Mouse (Mus musculus) embryonic facial prominence, embryonic 13.5 days (tissue): ENCODE measurements around the gene Jade3. TPM values are rescaled to one million over a fixed set of nuclear protein-coding genes. Genes with fewer than 3 reads are reported as not detected.

Source experiments
- ATAC-seq: fragments of 200-750 bp; cut with Nextera tagmentation; 2 replicates; pipeline ENCODE4 v1.8.0; 2017; ENCODE audit warnings: low read depth; ENCODE audit not compliant: insufficient number of reproducible peaks, insufficient read depth, low FRiP score, low TSS enrichment
- H3K27ac ChIP-seq: fragments of 300-500 bp; sonication (generic); 2 replicates; pipeline ENCODE4 v1.5.1; 2015; ENCODE audit warnings: moderate library complexity, mild to moderate bottlenecking, inconsistent platforms
- H3K27me3 ChIP-seq: fragments of 300-500 bp; sonication (generic); 2 replicates; pipeline ENCODE4 v1.6.1; 2015; ENCODE audit warnings: mild to moderate bottlenecking, inconsistent platforms
- H3K36me3 ChIP-seq: fragments of 300-500 bp; sonication (generic); 2 replicates; pipeline ENCODE4 v1.6.1; 2015; ENCODE audit warnings: mild to moderate bottlenecking, inconsistent platforms
- H3K4me1 ChIP-seq: fragments of 300-500 bp; sonication (generic); 2 replicates; pipeline ENCODE4 v1.6.1; 2015; ENCODE audit warnings: inconsistent platforms
- H3K4me2 ChIP-seq: fragments of 300-500 bp; sonication (generic); 2 replicates; pipeline ENCODE4 v1.6.1; 2015; ENCODE audit warnings: moderate library complexity, mild to moderate bottlenecking, inconsistent platforms
- H3K4me3 ChIP-seq: fragments of 300-500 bp; sonication (generic); 2 replicates; pipeline ENCODE4 v1.5.1; 2015; ENCODE audit warnings: mild to moderate bottlenecking, inconsistent platforms
- H3K9ac ChIP-seq: fragments of 300-500 bp; sonication (generic); 2 replicates; pipeline ENCODE4 v1.6.1; 2015; ENCODE audit warnings: mild to moderate bottlenecking, inconsistent platforms
- H3K9me3 ChIP-seq: fragments of 300-500 bp; sonication (generic); 2 replicates; pipeline ENCODE4 v1.6.1; 2016; ENCODE audit warnings: inconsistent platforms
- WGBS: fragments of 180-500 bp; shearing (Covaris S2); methylation state at CpG from one replicate; pipeline ENCODE4 v1.1.7; 2015; ENCODE audit warnings: mixed read lengths; 5-methylcytosine and 5-hydroxymethylcytosine counted together
- polyA plus RNA-seq: library from polyadenylated mRNA; unstranded; fragments of >200 nt; fragmentation: Nextera tagmentation; extraction: Ambion mirVana; gene quantifications from 2 replicates; pipeline ENCODE4 v1.2.1, GENCODE M21; 2015

Jade3 gene
- polyA plus RNA-seq, 1 experiment from 2014 or later, result 6.2 TPM

- no peaks in the 10 kb centered on the region for H3K4me1 ChIP-seq
- no peak for ATAC-seq
- H3K36me3 ChIP-seq, result no peaks in the 10 kb centered on the region
- WGBS, result 25% methylated on average over 24 of the region's 24 CpGs
- H3K9ac ChIP-seq, result peak overlapping the region; percentile 61
- H3K4me2 ChIP-seq, result peak overlapping the region; percentile 63
- no peaks in the 10 kb centered on the region for H3K9me3 ChIP-seq
- no peaks in the 10 kb centered on the region for H3K27me3 ChIP-seq
- no peak overlapping the region for H3K27ac ChIP-seq
- H3K4me3 ChIP-seq, result peak overlapping the region; percentile 38
Observed at GRCm38 (mm10) chrX:20548011-20548879, 122.8 kb downstream of the Jade3 start.

DNA sequence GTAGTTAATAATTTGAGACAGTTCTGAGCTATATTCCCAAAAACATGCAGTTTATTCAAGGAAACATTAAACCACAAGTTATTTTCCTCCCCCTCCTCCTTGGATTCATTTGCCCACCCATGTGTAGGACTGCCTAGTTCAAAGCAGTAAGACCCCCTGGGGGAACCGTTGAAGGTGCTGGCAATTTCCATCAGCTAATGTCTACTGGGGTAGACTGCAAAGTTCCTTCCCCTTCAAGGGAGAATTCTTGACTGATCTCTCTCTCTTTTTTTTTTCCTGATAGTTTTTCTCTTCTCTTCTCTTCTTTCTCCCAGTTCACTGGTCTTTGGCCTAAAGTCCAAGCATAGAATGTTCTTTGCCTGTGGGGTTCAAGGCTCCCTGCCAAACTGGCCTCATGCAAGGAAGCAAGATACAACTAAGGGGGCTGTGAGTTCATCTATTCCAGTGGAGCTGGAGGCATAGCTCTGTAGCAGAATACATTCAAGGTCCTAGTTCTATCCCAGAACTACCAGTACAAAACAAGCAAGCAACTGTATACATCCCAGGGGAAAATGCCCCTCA lies 123.5 kb downstream of the Jade3 start:
- no peak overlapping the region for H3K9ac ChIP-seq
- H3K4me1 ChIP-seq, result no peaks in the 10 kb centered on the region
- H3K36me3 ChIP-seq, result no peaks in the 10 kb centered on the region
- 19% methylated on average over 1 of the region's 1 CpGs for WGBS
- H3K27ac ChIP-seq, result no peak overlapping the region
- H3K4me3 ChIP-seq, result no peak overlapping the region
- H3K27me3 ChIP-seq, result no peaks in the 10 kb centered on the region
- peak overlapping the region; percentile 63 for H3K4me2 ChIP-seq
- H3K9me3 ChIP-seq, result no peaks in the 10 kb centered on the region
- no peak for ATAC-seq

- Histone ChIP-seq H3K9ac (no peak within 1 kb of the TSS), H3K9me3 (no peaks in the 10 kb centered on the region), H3K27me3 (no peaks in the 10 kb centered on the region), H3K27ac (no peak within 1 kb of the TSS), H3K4me2 (peak within 1 kb of the TSS; percentile 63), H3K4me3 (peak within 1 kb of the TSS; percentile 38), H3K4me1 (no peaks in the 10 kb centered on the region), H3K36me3 (no peaks in the 10 kb centered on the region)
- ATAC-seq, result no peak
- 60% methylated on average over 3 of the region's 3 CpGs for WGBS
Observed at GRCm38 (mm10) chrX:20549532-20549931, 124.0 kb downstream of the Jade3 start, which contains the start of gene Rgn. Gene Rgn, plus strand, starts transcription at chrX:20549787.

- WGBS, result 86% methylated on average over 2 of the region's 2 CpGs
- ATAC-seq, result no peak
- Histone ChIP-seq H3K36me3 (no peaks in the 10 kb centered on the region), H3K27ac (no peak overlapping the region), H3K9ac (no peak overlapping the region), H3K4me2 (no peak overlapping the region), H3K9me3 (no peaks in the 10 kb centered on the region), H3K4me1 (no peaks in the 10 kb centered on the region), H3K27me3 (no peaks in the 10 kb centered on the region), H3K4me3 (no peak overlapping the region)
Observed at GRCm38 (mm10) chrX:20552199-20552598, 126.7 kb downstream of the Jade3 start.

- no peak overlapping the region for H3K4me3 ChIP-seq
- WGBS, result 37% methylated on average over 1 of the region's 1 CpGs
- ATAC-seq, result no peak
- no peaks in the 10 kb centered on the region for H3K27me3 ChIP-seq
- no peaks in the 10 kb centered on the region for H3K36me3 ChIP-seq
- H3K4me1 ChIP-seq, result no peaks in the 10 kb centered on the region
- no peaks in the 10 kb centered on the region for H3K9me3 ChIP-seq
- no peak overlapping the region for H3K4me2 ChIP-seq
- H3K9ac ChIP-seq, result no peak overlapping the region
- H3K27ac ChIP-seq, result no peak overlapping the region
Observed at GRCm38 (mm10) chrX:20561846-20562245, 136.4 kb downstream of the Jade3 start.

DNA sequence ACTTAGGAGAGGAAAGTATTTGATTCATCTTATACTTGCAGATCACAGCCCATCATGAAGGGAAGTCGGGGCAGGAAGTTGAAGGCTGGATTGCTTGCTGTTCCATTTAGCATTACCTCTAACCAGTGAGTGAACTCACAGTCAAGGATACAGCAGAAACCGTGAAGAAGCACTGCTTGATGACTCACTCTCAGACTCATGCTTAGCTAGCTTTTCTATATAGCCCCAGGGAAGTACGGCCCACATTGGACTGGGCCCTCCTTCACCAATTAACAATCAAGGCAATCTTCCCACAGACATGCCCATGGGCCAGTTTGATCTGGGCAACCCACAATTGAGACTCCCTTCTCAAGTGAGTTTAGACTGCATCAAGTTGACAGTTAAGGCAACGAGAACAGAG lies 138.5 kb downstream of the Jade3 start:
- 63% methylated on average over 4 of the region's 4 CpGs for WGBS
- no peak overlapping the region for H3K4me3 ChIP-seq
- no peak overlapping the region for H3K27ac ChIP-seq
- H3K4me2 ChIP-seq, result no peak overlapping the region
- H3K27me3 ChIP-seq, result no peaks in the 10 kb centered on the region
- H3K36me3 ChIP-seq, result no peaks in the 10 kb centered on the region
- H3K9ac ChIP-seq, result no peak overlapping the region
- no peaks in the 10 kb centered on the region for H3K4me1 ChIP-seq
- ATAC-seq, result no peak
- H3K9me3 ChIP-seq, result no peaks in the 10 kb centered on the region

Other genes starting within 250 kb of the Jade3 start
- gene Slc9a7, start 133.9 kb upstream of the Jade3 start, polyA plus RNA-seq, result 0.60 and 1.4 TPM in 2 replicates
- gene Rp2, start 61.2 kb upstream of the Jade3 start, polyA plus RNA-seq, result 20.7 and 22.8 TPM in 2 replicates
- 0.17 and 2.2 TPM in 2 replicates for gene Rgn, start 124.1 kb downstream of the Jade3 start, polyA plus RNA-seq
- 66.0 and 70.1 TPM in 2 replicates for gene Rbm10, start 191.8 kb downstream of the Jade3 start, polyA plus RNA-seq
- gene Ndufb11, start 191.9 kb downstream of the Jade3 start, polyA plus RNA-seq, result 224 TPM in 2 replicates
- gene Uba1, start 232.6 kb downstream of the Jade3 start, polyA plus RNA-seq, result 201 and 219 TPM in 2 replicates